Mouse (Mus musculus) WW6 (cell line): ENCODE data around the gene Lgr4.
A peak's percentile ranks its signal among the peaks of the same experiment; 100 is the strongest.

ENCODE experiments used
- DNase-seq: peaks from one replicate; pipeline ENCODE4 v3.0.0-alpha.2; 2013; ENCODE audit warnings: low read depth, low spot score

Lgr4 gene

DNA sequence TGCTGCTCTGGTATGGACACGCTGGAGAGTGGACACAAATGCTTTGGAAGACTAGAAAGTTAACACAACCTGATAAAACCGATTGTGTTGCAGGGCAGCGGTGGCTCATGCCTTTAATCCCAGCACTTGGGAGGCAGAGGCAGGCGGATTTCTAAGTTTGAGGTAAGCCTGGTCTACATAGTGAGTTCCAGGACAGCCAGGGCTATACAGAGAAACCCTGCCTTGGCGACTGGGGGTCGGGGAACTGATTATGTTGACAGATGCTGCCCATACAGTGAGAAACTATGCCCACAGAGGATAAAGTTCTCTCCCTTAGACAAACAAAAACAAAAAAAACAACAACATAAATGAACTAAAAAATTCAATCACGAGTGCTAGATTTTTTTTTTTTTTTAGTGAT lies 99.6 kb downstream of the Lgr4 start:
- DNase-seq: no peak

DNA sequence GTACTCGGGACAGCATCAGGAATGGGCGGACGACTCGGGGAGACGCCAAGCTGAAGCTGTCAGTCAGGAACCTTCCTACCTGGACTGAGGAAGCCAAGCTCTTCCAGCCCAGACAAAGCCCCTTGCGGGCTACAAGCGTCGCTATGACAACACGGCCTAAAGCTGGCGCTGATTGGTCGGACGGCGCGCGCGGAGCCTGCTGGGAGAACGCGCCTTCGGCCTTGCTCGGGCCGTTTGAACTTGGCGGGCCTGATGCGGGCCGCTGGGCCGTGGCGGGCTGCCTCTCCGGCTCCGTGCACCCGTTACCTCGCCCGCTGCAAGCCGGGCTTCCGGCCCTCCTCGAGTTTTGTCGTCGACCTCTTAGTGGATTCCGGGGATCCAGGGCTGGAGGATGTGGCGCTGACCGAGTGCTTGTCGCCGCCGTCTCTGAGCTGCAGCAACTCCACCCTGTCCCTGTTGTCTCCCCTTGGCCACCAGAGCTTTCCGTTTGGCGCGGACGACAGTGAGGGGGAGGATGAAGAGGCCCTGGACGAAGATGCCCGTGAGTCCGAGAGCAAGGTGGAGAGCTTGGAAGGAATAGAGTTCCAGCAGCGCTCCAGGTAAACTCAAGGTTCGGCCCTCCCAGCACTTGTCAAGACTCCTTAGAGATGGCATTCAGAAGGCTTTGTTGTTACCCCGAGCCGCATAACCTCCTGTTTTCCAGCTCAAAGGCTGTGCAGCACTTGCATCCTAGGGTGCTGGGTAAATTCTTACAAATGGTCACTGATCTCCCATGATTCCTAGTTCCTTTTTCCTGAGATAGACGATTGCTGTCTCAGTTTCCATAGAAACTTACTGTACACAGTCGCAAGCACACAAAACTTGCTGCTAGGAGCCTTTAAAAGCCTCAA lies 100.4 kb downstream of the Lgr4 start, which contains the start of gene Ccdc34:
Gene Ccdc34 (plus strand): TSS at position 202 of the 890 bp plus-strand sequence.
- peak; percentile 86 for DNase-seq

DNA sequence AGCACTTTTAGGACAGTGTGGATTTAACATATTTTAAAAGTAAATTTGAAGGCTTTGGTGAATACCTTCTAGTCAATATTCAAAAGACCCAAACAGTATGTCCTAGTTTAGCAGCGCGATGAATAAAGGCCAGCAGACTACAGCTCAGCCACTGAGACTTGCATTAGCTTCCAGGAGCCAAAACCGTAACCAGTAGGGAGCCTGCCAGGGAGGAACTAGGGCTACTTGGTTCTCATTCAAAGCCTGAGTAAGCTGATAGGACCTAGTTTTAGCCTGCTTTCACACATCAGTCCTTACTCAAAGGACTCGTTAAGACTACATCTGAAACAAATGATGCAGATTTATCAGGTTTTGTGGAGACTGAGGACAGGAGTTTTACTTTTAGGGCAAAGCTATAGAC lies 102.2 kb downstream of the Lgr4 start:
- DNase-seq: no peak

DNA sequence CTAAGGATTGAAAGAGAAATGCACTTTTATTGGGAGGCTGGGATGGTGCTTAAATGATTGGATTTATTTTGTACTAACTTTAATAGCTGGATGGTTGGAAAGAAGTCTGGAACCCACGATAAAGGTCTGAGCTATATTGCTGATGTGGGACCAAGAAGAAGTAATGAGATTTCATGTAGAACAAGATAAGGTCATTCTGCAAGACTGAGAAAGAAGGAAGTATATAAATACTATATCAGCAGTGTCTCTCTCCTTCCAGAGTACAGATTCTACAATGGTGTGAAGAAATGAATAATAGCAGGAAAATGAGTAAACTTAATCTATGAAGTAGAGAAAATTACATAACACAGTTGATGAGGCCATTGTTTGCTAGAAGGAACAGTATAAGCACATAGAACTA lies 103.0 kb downstream of the Lgr4 start:
- DNase-seq: no peak

- DNase-seq: no peak
Observed at GRCm38 (mm10) chr2:110036265-110036664, 118.8 kb downstream of the Lgr4 start.

- DNase-seq: no peak
Observed at GRCm38 (mm10) chr2:110036665-110037064, 119.2 kb downstream of the Lgr4 start.

DNA sequence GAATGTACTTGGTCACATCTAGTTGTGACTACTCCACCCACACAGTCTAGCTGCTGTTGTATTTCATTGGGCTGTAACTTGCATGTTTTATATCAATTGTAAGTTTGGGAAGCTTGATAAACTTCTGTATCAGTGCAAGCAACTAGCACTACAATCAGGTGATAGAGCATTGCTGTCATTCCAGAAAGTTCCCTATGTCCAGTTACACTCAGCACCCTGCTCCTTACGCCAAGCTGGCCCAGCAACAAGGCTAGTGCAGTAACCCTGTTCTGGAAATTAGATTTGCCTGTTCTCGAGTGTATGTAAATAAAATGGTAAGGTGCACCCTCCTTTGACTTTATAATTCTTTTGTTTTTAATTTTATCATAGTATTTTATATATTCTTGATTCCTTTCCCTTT lies 119.8 kb downstream of the Lgr4 start:
- no peak for DNase-seq

GRCm38 (mm10) chr2:110038341-110038740 lies 120.9 kb downstream of the Lgr4 start:
- no peak for DNase-seq

DNA sequence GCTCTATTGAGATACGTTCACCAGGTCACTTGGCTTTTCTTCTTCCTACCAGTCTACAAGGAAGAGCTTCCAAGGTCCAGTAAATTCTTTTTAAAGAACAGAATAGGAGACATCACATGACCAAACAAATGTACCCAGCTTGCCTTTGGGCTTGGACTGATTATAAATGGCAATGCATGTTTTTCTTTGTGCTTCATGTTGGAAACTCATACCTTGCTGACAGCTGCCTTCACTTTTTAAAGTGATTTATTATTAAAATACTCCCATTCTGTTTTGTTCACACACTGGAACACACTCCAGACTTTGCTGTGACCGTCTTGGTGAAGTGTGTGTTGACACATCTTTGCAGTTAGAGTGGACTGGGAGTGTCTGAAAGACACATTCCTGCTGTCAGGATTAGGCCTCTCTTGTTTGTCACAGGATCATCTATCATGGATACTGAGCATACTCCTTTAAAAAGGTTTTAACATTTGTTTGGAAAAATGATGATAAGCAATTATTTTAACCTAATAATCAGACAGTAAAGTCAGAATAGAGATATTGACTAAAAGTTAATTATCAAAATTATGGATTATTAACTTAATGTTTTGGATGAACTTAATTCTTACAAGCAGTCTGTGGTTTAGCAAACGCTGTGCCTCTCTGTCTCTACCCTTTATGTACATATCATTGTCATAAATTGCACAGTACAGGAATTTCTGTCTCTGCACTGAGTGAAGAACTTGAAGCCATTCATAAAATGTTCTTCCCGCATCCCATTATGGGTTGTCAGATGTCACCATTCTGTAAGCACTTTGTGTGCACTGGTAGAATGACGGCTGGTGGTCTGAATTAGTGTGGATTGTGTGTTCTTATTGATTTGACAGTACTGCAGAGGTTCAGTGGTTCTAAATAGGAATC lies 125.7 kb downstream of the Lgr4 start:
- no peak for DNase-seq

DNA sequence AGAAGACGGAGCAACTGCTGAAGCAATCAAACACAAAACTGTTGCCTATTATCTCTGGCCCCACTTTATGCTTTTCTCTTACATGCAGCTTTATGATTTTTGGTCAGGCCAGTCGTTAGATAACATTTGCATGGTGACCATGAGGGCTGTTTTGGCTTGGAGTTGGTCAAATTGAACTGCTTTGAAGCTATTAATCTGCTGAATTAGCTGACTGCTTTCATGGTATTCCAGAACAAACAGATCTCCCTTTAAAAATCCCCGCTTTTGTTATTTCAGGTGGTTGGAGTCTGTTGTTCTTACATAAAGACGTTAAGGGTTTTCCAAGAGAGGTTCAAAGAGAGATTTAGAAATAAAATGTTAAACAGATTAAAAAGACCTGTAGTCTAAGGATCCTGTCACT lies 141.0 kb downstream of the Lgr4 start:
- DNase-seq: no peak

DNA sequence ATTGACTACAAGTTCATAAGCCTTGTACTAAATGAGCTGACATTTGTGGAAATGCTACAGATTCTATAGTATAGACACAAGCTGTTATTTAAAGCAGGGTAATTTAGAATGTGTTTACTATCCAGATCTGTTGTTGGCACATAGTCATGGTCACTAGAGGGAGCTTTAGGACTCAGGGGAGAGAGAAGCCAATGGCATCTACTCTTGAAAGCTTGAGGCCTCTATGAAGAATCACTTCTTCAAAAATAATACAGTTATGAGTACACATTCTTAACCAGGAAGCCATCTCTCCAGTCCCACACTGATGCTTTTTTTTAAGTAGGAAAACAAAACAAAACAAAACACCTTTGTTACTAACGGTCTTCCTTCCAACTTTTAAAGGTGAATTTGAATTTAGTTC lies 145.7 kb downstream of the Lgr4 start:
- no peak for DNase-seq
